Mouse (Mus musculus): ENCODE data around the gene Ppp1r14a.

GRCm38 (mm10) chr7:29338351-29338919, 49.3 kb downstream of the Ppp1r14a start:
- TF ChIP-seq POLR2A (IDR thresholded peaks at IDR 0.05; ENCODE audit: borderline replicate concordance, extremely low read depth, insufficient read depth, insufficient read length, poor library complexity, severe bottlenecking) (no peak), CTCF (IDR thresholded peaks at IDR 0.05; ENCODE audit: borderline replicate concordance, extremely low read depth, insufficient read depth, insufficient read length) (no peak)
